Mouse (Mus musculus): ENCODE data around the gene Smarcd2. TPM values are rescaled to one million over a fixed set of nuclear protein-coding genes. Genes with fewer than 3 reads are reported as not detected.

Smarcd2 gene
- polyA plus RNA-seq, 1 experiment from 2014 or later = 22.9 TPM

- H3K27me3 ChIP-seq (ENCODE audit: control insufficient read depth, insufficient read depth, low read length) = no peaks in the 10 kb centered on the region
- H3K4me2 ChIP-seq (ENCODE audit: low read length) = no peak overlapping the region
- H3K4me1 ChIP-seq (ENCODE audit: control insufficient read depth in 2 of 2, insufficient read depth in 2 of 2, low read length in 2 of 2) = peaks cover 11 to 18% of the 10 kb centered on the region in 2 experiments
- H3K4me3 ChIP-seq (ENCODE audit: control insufficient read depth in 1 of 2, insufficient read depth in 1 of 2, low read depth in 1 of 2, low read length in 2 of 2) = no peak overlapping the region
- H3K9me3 ChIP-seq (ENCODE audit: control insufficient read depth, low read length) = no peaks in the 10 kb centered on the region
- H3K9ac ChIP-seq (ENCODE audit: low read length) = no peak overlapping the region
- H3K36me3 ChIP-seq (ENCODE audit: control insufficient read depth, insufficient read depth, low read length) = peaks cover 3% of the 10 kb centered on the region; the same call in 1 of the 2 replicates
- WGBS = 79% methylated on average over 7 of the region's 7 CpGs
- H3K27ac ChIP-seq (replicated peaks in 1 of 2; ENCODE audit: control insufficient read depth in 1 of 2, insufficient read depth in 1 of 2, low read depth in 2 of 2, low read length in 2 of 2) = no peak overlapping the region
- no peak for ATAC-seq (ENCODE audit: insufficient number of reproducible peaks, insufficient read depth, low FRiP score, low read depth)
Observed at GRCm38 (mm10) chr11:106274971-106275411, 2.2 kb upstream of the Smarcd2 start.

- H3K4me3 ChIP-seq (ENCODE audit: control insufficient read depth in 1 of 2, insufficient read depth in 1 of 2, low read depth in 1 of 2, low read length in 2 of 2) = no peak overlapping the region
- peaks cover 3% of the 10 kb centered on the region; the same call in 1 of the 2 replicates for H3K36me3 ChIP-seq (ENCODE audit: control insufficient read depth, insufficient read depth, low read length)
- H3K4me2 ChIP-seq (ENCODE audit: low read length) = no peak overlapping the region
- H3K27ac ChIP-seq (replicated peaks in 1 of 2; ENCODE audit: control insufficient read depth in 1 of 2, insufficient read depth in 1 of 2, low read depth in 2 of 2, low read length in 2 of 2) = no peak overlapping the region
- no peaks in the 10 kb centered on the region for H3K27me3 ChIP-seq (ENCODE audit: control insufficient read depth, insufficient read depth, low read length)
- no peak for ATAC-seq (ENCODE audit: insufficient number of reproducible peaks, insufficient read depth, low FRiP score, low read depth)
- peaks cover 11 to 18% of the 10 kb centered on the region in 2 experiments for H3K4me1 ChIP-seq (ENCODE audit: control insufficient read depth in 2 of 2, insufficient read depth in 2 of 2, low read length in 2 of 2)
- no peaks in the 10 kb centered on the region for H3K9me3 ChIP-seq (ENCODE audit: control insufficient read depth, low read length)
- H3K9ac ChIP-seq (ENCODE audit: low read length) = no peak overlapping the region
- 82% methylated on average over 1 of the region's 1 CpGs for WGBS
Observed at GRCm38 (mm10) chr11:106274374-106274773, 1.6 kb upstream of the Smarcd2 start.

- Histone ChIP-seq H3K4me3 (ENCODE audit: control insufficient read depth in 1 of 2, insufficient read depth in 1 of 2, low read depth in 1 of 2, low read length in 2 of 2) (no peak overlapping the region), H3K36me3 (ENCODE audit: control insufficient read depth, insufficient read depth, low read length) (peaks cover 3% of the 10 kb centered on the region; the same call in 1 of the 2 replicates), H3K27me3 (ENCODE audit: control insufficient read depth, insufficient read depth, low read length) (no peaks in the 10 kb centered on the region), H3K27ac (replicated peaks in 1 of 2; ENCODE audit: control insufficient read depth in 1 of 2, insufficient read depth in 1 of 2, low read depth in 2 of 2, low read length in 2 of 2) (no peak overlapping the region), H3K9me3 (ENCODE audit: control insufficient read depth, low read length) (no peaks in the 10 kb centered on the region), H3K4me2 (ENCODE audit: low read length) (peak overlapping the region; percentile 75), H3K4me1 (ENCODE audit: control insufficient read depth in 2 of 2, insufficient read depth in 2 of 2, low read length in 2 of 2) (peaks cover 11 to 20% of the 10 kb centered on the region in 2 experiments), H3K9ac (ENCODE audit: low read length) (no peak overlapping the region)
- 96% methylated on average over 6 of the region's 6 CpGs for WGBS
- no peak for ATAC-seq (ENCODE audit: insufficient number of reproducible peaks, insufficient read depth, low FRiP score, low read depth)
Observed at GRCm38 (mm10) chr11:106273811-106274210, 1.0 kb upstream of the Smarcd2 start.

- WGBS = 16% methylated on average over 16 of the region's 16 CpGs
- Histone ChIP-seq H3K27me3 (ENCODE audit: control insufficient read depth, insufficient read depth, low read length) (no peaks in the 10 kb centered on the region), H3K4me1 (ENCODE audit: control insufficient read depth in 2 of 2, insufficient read depth in 2 of 2, low read length in 2 of 2) (peaks cover 11 to 25% of the 10 kb centered on the region in 2 experiments), H3K27ac (replicated peaks in 1 of 2; ENCODE audit: control insufficient read depth in 1 of 2, insufficient read depth in 1 of 2, low read depth in 2 of 2, low read length in 2 of 2) (peak overlapping the region; percentile 74 to 81), H3K9ac (ENCODE audit: low read length) (peak overlapping the region; percentile 74), H3K9me3 (ENCODE audit: control insufficient read depth, low read length) (no peaks in the 10 kb centered on the region), H3K4me2 (ENCODE audit: low read length) (peak overlapping the region; percentile 75), H3K36me3 (ENCODE audit: control insufficient read depth, insufficient read depth, low read length) (peaks cover 3% of the 10 kb centered on the region; the same call in 1 of the 2 replicates), H3K4me3 (ENCODE audit: control insufficient read depth in 1 of 2, insufficient read depth in 1 of 2, low read depth in 1 of 2, low read length in 2 of 2) (peak overlapping the region; percentile 71 to 97)
- ATAC-seq (ENCODE audit: insufficient number of reproducible peaks, insufficient read depth, low FRiP score, low read depth) = no peak
Observed at GRCm38 (mm10) chr11:106273311-106273684, 526 bp upstream of the Smarcd2 start.

- peaks cover 11 to 30% of the 10 kb centered on the region in 2 experiments for H3K4me1 ChIP-seq (ENCODE audit: control insufficient read depth in 2 of 2, insufficient read depth in 2 of 2, low read length in 2 of 2)
- WGBS = 1% methylated on average over 41 of the region's 41 CpGs
Observed at GRCm38 (mm10) chr11:106271794-106272643, 753 bp downstream of the Smarcd2 start.

GRCm38 (mm10) chr11:106271131-106271793 lies 1.5 kb downstream of the Smarcd2 start:
- peak overlapping the region; percentile 23 to 93; a peak in 3 of 4 replicates for H3K27ac ChIP-seq (replicated peaks in 1 of 2; ENCODE audit: control insufficient read depth in 1 of 2, insufficient read depth in 1 of 2, low read depth in 2 of 2, low read length in 2 of 2)
- peaks cover 8 to 29% of the 10 kb centered on the region in 2 experiments for H3K4me1 ChIP-seq (ENCODE audit: control insufficient read depth in 2 of 2, insufficient read depth in 2 of 2, low read length in 2 of 2)
- ATAC-seq (ENCODE audit: insufficient number of reproducible peaks, insufficient read depth, low FRiP score, low read depth) = no peak
- no peaks in the 10 kb centered on the region for H3K27me3 ChIP-seq (ENCODE audit: control insufficient read depth, insufficient read depth, low read length)
- WGBS = 32% methylated on average over 5 of the region's 5 CpGs
- H3K36me3 ChIP-seq (ENCODE audit: control insufficient read depth, insufficient read depth, low read length) = peaks cover 18% of the 10 kb centered on the region
- peak overlapping the region; percentile 75 for H3K4me2 ChIP-seq (ENCODE audit: low read length)
- H3K9ac ChIP-seq (ENCODE audit: low read length) = peak overlapping the region; percentile 98
- H3K4me3 ChIP-seq (ENCODE audit: control insufficient read depth in 1 of 2, insufficient read depth in 1 of 2, low read depth in 1 of 2, low read length in 2 of 2) = peak overlapping the region; percentile 96 to 97
- H3K9me3 ChIP-seq (ENCODE audit: control insufficient read depth, low read length) = no peaks in the 10 kb centered on the region

More at GRCm38 (mm10) chr11:106271794-106272643, 753 bp downstream of the Smarcd2 start:
- Histone ChIP-seq H3K9me3 (ENCODE audit: control insufficient read depth, low read length) (no peaks in the 10 kb centered on the region), H3K4me2 (ENCODE audit: low read length) (peak overlapping the region; percentile 75), H3K27ac (replicated peaks in 1 of 2; ENCODE audit: control insufficient read depth in 1 of 2, insufficient read depth in 1 of 2, low read depth in 2 of 2, low read length in 2 of 2) (peak overlapping the region; percentile 80 to 93), H3K4me3 (ENCODE audit: control insufficient read depth in 1 of 2, insufficient read depth in 1 of 2, low read depth in 1 of 2, low read length in 2 of 2) (peak overlapping the region; percentile 96 to 97), H3K9ac (ENCODE audit: low read length) (peak overlapping the region; percentile 98), H3K27me3 (ENCODE audit: control insufficient read depth, insufficient read depth, low read length) (no peaks in the 10 kb centered on the region), H3K36me3 (ENCODE audit: control insufficient read depth, insufficient read depth, low read length) (peaks cover 11% of the 10 kb centered on the region)
- peak; percentile 28; the same call in 1 of the 2 replicates for ATAC-seq (ENCODE audit: insufficient number of reproducible peaks, insufficient read depth, low FRiP score, low read depth)

- no peak for ATAC-seq (ENCODE audit: insufficient number of reproducible peaks, insufficient read depth, low FRiP score, low read depth)
- H3K4me1 ChIP-seq (ENCODE audit: control insufficient read depth in 2 of 2, insufficient read depth in 2 of 2, low read length in 2 of 2) = peaks cover 5 to 22% of the 10 kb centered on the region in 2 experiments
- no peak overlapping the region for H3K4me2 ChIP-seq (ENCODE audit: low read length)
- H3K4me3 ChIP-seq (ENCODE audit: control insufficient read depth in 1 of 2, insufficient read depth in 1 of 2, low read depth in 1 of 2, low read length in 2 of 2) = no peak overlapping the region
- no peaks in the 10 kb centered on the region for H3K27me3 ChIP-seq (ENCODE audit: control insufficient read depth, insufficient read depth, low read length)
- H3K27ac ChIP-seq (replicated peaks in 1 of 2; ENCODE audit: control insufficient read depth in 1 of 2, insufficient read depth in 1 of 2, low read depth in 2 of 2, low read length in 2 of 2) = no peak overlapping the region
- H3K9me3 ChIP-seq (ENCODE audit: control insufficient read depth, low read length) = no peaks in the 10 kb centered on the region
- WGBS = 67% methylated on average over 3 of the region's 3 CpGs
- H3K36me3 ChIP-seq (ENCODE audit: control insufficient read depth, insufficient read depth, low read length) = peaks cover 40% of the 10 kb centered on the region
- 0 out of 2 replicates have a peak overlapping the region, but pooled peaks have one; percentile 8 for H3K9ac ChIP-seq (ENCODE audit: low read length)
Observed at GRCm38 (mm10) chr11:106269060-106269431, 3.7 kb downstream of the Smarcd2 start.
